Mouse (Mus musculus) cerebellum, adult 11 months (tissue): ENCODE data around the gene Lingo2.
A peak's percentile ranks its signal among the peaks of the same experiment; 100 is the strongest.

ENCODE experiments used
- DNase-seq: peaks from one replicate; pipeline ENCODE4 v3.0.0; 2022

Lingo2 gene

GRCm38 (mm10) chr4:36540664-36541360 is 410.7 kb downstream of the Lingo2 start:
- no peak for DNase-seq

- no peak for DNase-seq
Observed at GRCm38 (mm10) chr4:36533895-36534294, 417.7 kb downstream of the Lingo2 start.

- DNase-seq = no peak
Observed at GRCm38 (mm10) chr4:36490255-36490654, 461.3 kb downstream of the Lingo2 start.

- no peak for DNase-seq
Observed at GRCm38 (mm10) chr4:36435211-36435610, 516.3 kb downstream of the Lingo2 start.

GRCm38 (mm10) chr4:36426192-36426591 is 525.4 kb downstream of the Lingo2 start:
- DNase-seq = no peak

GRCm38 (mm10) chr4:36407350-36407749 is 544.2 kb downstream of the Lingo2 start:
- no peak for DNase-seq

- DNase-seq = no peak
Observed at GRCm38 (mm10) chr4:36368925-36369324, 582.6 kb downstream of the Lingo2 start.

- no peak for DNase-seq
Observed at GRCm38 (mm10) chr4:36354401-36354800, 597.1 kb downstream of the Lingo2 start.

GRCm38 (mm10) chr4:36331741-36332140 is 619.8 kb downstream of the Lingo2 start:
- no peak for DNase-seq

GRCm38 (mm10) chr4:36325603-36326002 is 625.9 kb downstream of the Lingo2 start:
- no peak for DNase-seq

- no peak for DNase-seq
Observed at GRCm38 (mm10) chr4:36313067-36313466, 638.5 kb downstream of the Lingo2 start.

- DNase-seq = no peak
Observed at GRCm38 (mm10) chr4:36311431-36311830, 640.1 kb downstream of the Lingo2 start.

- DNase-seq = no peak
Observed at GRCm38 (mm10) chr4:36305228-36305627, 646.3 kb downstream of the Lingo2 start.

- DNase-seq = no peak
Observed at GRCm38 (mm10) chr4:36289701-36290053, 661.9 kb downstream of the Lingo2 start.

GRCm38 (mm10) chr4:36288813-36289700 is 662.5 kb downstream of the Lingo2 start:
- peak; percentile 12 for DNase-seq

- no peak for DNase-seq
Observed at GRCm38 (mm10) chr4:36262436-36263169, 688.9 kb downstream of the Lingo2 start.

- DNase-seq = no peak
Observed at GRCm38 (mm10) chr4:36186231-36186922, 765.2 kb downstream of the Lingo2 start.

- no peak for DNase-seq
Observed at GRCm38 (mm10) chr4:36183643-36184042, 767.9 kb downstream of the Lingo2 start.

GRCm38 (mm10) chr4:36170099-36170498 is 781.4 kb downstream of the Lingo2 start:
- DNase-seq = no peak

GRCm38 (mm10) chr4:36131341-36131740 is 820.2 kb downstream of the Lingo2 start:
- DNase-seq = no peak

- no peak for DNase-seq
Observed at GRCm38 (mm10) chr4:36095482-36095881, 856.1 kb downstream of the Lingo2 start.

- no peak for DNase-seq
Observed at GRCm38 (mm10) chr4:36081095-36081852, 870.3 kb downstream of the Lingo2 start.
